Mouse (Mus musculus): ENCODE results near the gene Ksr2.
"Not testable (repeated sequence)": the region's sequence is repeated elsewhere in the genome, so short reads cannot be mapped to it uniquely, and the experiment has no call there.

The Ksr2 gene

DNA sequence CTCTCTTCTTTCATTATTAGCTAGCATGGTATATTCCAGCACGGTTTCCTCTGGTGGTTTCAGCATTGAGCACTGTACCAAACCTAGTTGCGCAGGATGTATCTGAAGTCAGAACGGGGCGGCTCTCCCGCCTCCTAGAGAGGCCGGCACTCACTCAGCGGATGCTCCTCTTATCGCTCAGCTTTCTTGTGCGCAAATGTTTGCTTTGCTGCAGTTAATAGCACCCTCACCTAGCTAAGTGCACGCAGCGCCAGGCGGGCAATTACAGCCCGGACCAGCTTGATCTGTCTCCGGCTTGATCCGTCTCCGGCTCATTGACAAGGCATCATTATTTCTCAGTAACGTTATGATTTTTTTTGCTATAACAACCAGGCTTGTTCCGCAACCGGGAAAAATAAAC, 179.5 kb downstream of the Ksr2 start:
- intact Hi-C loops (cut with DNase I), result no loop called here

DNA sequence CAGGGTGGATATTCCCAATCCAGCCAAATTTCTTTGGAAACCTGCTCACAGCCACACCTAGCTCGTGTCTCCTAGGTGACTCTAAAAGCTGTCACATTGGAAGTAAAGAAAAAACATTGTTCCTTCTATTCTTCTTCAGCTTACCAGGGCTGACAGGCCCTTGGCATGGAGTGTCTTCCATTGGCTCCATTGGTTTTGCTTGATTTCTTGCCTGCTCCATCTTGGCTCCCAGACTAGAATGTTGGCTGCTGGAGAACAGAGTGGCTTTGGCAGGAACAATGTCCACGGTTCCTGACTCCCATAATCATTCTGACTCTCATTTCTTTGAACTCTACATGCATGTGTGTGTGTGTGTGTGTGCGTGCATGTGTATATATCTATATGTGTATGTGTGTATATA, 183.0 kb downstream of the Ksr2 start:
- intact Hi-C loops (cut with DNase I), result no loop called here

- intact Hi-C loops (cut with DNase I), result no loop called here
These were observed 188.2 kb downstream of the Ksr2 start for GRCm38 (mm10) chr5:117602026-117602425.

DNA sequence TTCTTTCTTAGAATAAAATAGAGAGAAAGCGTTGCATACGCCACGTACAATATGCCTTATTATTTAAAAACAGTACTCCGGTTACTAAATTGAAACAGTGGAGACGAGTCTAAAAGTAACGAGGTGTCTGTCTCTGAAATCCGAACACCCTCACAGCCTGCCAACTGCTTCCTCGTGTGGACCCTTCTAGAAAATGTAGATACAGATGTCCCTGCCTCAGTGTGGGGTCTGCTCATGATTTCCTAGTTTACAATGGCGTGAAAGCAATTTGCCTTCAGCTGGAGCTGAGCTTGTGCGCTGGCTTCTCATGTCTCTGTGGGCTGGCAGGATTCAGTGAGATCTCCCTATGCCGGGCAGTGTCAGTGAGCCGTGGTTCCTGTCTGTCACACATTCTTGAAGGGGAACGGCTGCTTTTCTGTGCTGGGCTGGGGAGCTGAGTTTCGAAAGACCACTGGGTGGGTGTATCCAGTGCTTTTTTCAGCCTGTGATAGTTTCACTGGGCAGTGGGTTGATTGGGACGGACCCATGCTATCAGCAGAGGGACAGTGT, 194.0 kb downstream of the Ksr2 start:
- intact Hi-C loops (cut with DNase I), result no loop called here

- intact Hi-C loops (cut with DNase I), result loop anchor here (1.0 to 5.0 kb wide), 4 partner anchors 214 to 333 kb away; no protein-coding TSS in a partner anchor
These were observed 200.7 kb downstream of the Ksr2 start for GRCm38 (mm10) chr5:117614331-117615024.

GRCm38 (mm10) chr5:117620292-117620691, 206.5 kb downstream of the Ksr2 start:
- intact Hi-C loops (cut with DNase I), result no loop called here

- intact Hi-C loops (cut with DNase I), result no loop called here
These were observed 208.4 kb downstream of the Ksr2 start for GRCm38 (mm10) chr5:117622221-117622620.

DNA sequence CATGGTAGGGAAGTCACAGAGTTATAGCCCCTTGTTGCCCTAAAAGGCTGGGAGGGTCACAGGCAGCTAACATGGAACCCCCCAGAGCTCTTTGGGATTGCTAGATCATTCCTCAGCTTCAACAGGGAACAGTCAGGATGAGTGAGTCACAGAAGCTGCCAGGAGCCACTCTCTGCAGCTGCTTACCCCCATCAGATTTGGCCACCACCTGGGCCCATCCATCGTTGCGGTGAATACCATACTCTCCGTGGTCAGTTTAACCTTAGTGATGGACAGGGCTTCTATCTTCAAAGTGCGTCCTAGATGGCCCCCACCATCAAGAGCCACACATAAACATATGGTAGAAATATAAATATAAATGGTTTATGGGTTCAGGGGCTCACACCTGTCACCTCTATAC, 209.4 kb downstream of the Ksr2 start:
- intact Hi-C loops (cut with DNase I), result not testable (repeated sequence)

DNA sequence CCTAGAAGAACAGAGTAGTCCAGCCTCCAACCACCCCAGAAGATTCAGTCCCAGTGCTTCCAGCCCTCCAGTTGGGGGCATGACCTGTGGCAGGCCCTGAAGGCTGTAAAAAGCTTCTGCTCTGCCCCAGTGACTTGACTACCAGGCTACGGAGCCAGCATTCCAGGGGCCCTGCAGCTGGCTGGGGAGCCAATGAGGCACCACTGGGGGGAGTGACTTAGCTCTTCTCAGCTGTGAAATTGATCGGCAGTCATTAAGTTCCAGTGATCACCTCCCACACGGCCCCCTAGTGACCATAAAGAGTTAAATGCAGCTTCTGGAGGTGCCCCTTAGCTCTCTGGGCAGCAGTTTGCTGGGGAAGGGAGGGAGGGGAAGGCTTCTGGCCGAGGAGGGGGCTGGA, 213.1 kb downstream of the Ksr2 start:
- intact Hi-C loops (cut with DNase I), result no loop called here

- intact Hi-C loops (cut with DNase I), result no loop called here
These were observed 214.6 kb downstream of the Ksr2 start for GRCm38 (mm10) chr5:117628351-117628750.

GRCm38 (mm10) chr5:117629570-117629969, 215.8 kb downstream of the Ksr2 start:
- intact Hi-C loops (cut with DNase I), result no loop called here

- intact Hi-C loops (cut with DNase I), result no loop called here
These were observed 221.4 kb downstream of the Ksr2 start for GRCm38 (mm10) chr5:117635211-117635610.

DNA sequence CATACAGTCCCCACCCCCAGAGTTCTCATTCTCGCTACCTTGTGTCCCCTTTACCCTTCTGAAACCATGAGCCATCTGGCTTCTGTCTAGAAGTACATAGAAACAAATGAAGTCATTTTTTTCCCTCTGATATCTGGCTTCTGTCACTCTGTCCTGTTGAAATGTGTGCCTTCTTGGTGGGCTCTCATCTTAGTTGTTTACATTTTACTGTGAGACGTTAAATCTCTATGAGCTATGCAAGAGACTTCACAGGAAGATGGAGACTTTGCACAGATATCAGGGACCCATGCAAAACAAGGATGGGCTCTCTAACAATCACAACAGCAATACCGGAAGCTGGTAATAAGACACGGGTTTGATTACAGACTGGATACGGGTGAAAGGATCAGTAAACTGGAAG, 222.0 kb downstream of the Ksr2 start:
- intact Hi-C loops (cut with DNase I), result no loop called here

DNA sequence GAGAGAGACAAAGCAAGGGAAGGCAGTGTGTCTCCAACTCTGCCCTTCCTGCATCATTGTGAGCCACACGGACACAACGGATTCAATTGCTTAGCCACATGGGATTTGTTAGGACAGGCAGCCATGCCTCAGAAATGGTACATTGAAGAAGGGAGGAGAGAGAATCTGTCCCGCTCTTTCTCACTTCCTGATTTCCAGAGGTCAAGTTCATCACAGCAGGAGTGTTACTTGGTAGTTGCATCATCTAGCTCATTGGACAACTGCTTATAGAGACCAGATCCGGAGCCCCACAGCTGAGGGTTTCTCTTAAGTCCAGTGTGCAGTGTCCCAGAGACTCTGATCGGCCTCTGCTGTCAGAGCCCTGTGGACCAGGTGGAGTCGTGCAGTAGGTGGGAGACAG, 227.8 kb downstream of the Ksr2 start:
- intact Hi-C loops (cut with DNase I), result no loop called here

DNA sequence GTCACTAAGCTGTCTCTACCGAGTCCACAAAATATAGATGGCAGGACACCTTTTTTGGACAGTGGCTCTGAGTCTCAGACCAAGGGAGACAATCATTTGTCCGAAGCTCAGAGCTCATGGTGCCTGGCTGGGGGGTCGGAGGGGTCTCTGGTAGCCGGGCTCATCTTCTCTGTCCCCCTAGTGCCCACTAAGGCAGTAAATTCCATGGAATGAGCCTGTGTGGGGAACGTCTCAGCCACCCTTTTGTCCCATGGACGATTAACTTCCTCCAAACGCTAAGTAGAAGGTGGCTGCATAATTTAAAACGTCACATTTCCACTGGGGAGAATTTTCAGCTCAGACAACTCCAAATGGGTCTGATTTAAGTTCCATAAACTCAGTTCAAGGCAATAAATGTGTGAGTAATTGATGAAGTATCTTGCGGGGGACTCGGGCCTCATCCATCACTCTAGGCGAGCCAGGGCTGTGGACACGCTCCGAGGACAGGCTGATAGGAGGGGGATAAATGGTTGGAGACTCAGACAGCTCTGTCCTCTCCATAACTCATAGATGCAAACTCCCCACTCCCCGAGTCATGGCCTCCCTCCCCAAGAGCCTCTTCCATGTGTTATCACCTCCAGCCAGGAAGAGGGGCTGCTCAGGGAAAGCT, 237.6 kb downstream of the Ksr2 start:
- intact Hi-C loops (cut with DNase I), result no loop called here

DNA sequence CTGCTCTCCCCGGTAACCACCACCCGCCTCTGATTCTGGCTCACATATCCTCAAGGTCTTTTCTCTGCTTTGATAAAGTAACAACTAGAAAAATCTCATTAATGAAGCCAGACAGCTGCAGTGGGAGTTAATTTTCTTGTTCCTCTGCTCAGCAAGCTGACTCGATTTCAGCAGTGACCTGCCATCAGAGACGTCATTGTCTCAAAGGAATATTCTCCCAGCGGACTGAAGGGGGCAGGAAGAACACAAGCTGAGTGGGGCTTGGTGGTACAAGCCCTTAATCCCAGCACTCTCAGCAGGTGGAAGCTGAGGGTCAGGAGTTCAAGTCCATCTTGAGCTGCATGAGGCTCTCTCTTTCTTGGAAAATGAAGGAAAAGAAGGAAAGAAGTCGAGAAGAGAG, 244.8 kb downstream of the Ksr2 start:
- intact Hi-C loops (cut with DNase I), result no loop called here

- intact Hi-C loops (cut with DNase I), result no loop called here
These were observed 245.8 kb downstream of the Ksr2 start for GRCm38 (mm10) chr5:117659596-117659995.

GRCm38 (mm10) chr5:117665181-117665580, 251.4 kb downstream of the Ksr2 start:
- intact Hi-C loops (cut with DNase I), result no loop called here

- intact Hi-C loops (cut with DNase I), result no loop called here
These were observed 253.5 kb downstream of the Ksr2 start for GRCm38 (mm10) chr5:117667314-117667713.

DNA sequence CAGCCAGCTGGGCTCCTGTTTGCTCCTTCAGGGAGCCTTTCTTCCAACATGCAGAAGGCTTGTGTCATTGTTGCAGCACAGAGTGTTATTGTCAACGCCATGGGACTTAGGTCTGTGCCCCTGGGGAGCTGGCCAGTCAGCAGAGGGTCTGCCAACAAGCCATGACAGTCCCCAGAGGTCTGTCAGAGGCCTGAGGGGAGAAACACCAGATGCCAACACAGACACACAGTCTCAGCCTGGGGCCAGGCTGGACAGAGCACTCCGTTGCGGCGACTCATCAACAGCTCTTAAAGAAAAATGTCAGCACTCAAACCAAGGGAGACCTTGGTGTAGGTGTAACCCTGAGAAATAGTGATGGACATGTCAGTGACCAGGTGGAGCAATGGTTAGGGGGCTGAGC, 255.5 kb downstream of the Ksr2 start:
- intact Hi-C loops (cut with DNase I), result no loop called here

GRCm38 (mm10) chr5:117669843-117670242, 256.0 kb downstream of the Ksr2 start:
- intact Hi-C loops (cut with DNase I), result no loop called here

DNA sequence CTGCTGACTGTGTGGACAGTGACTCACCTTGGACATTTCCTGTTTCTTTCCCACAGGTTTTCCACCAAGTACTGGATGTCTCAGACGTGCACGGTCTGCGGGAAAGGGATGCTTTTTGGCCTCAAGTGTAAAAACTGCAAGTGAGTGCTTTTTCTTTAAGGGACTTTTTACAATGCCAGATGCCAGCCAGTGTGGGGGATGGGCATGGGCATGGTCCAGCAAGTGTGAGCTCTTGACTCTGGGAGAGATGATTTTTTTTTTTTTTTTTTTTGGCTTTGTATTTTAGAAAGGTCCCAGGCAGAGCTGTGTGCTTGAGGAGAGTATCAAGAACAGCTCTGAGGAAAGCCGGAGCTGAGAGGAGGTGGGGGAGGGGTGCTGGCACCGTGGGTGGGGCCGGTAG, 257.6 kb downstream of the Ksr2 start:
- intact Hi-C loops (cut with DNase I), result no loop called here

GRCm38 (mm10) chr5:117675840-117676239, 262.0 kb downstream of the Ksr2 start:
- intact Hi-C loops (cut with DNase I), result no loop called here

All from adrenal gland (tissue).